Mouse (Mus musculus) NIH3T3 (cell line): ENCODE results near the gene C1qtnf12.

ENCODE experiments used
- DNase-seq: peaks from one replicate; pipeline ENCODE4 v3.0.0-alpha.2; 2012; ENCODE audit warnings: low read depth

The C1qtnf12 gene

GRCm38 (mm10) chr4:155962167-155962971 is at the start of gene C1qtnf12:
Gene C1qtnf12, plus strand, starts transcription at chr4:155962318.
- DNase-seq: no peak

GRCm38 (mm10) chr4:155932031-155932430 is 30.1 kb upstream of the C1qtnf12 start:
- no peak for DNase-seq

DNA sequence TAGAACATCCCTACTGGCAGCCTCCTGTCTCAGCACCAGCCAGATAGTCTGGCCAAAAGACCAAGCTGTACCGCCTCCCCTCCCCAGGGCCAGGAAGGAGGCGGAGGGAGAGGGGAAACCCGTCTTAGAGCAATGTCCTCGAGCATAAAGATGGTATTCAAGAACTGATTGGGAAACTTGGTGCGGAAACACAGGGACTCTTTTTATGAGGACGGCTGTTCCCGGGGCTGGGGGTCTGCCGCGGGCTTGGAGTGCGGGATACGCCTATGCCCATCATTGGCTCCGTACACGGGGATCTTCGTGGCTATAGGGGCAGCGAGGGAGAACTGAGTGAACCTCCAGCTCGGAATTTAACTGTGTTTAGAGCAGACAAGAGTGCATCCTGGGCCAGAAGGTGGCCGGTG is 19.1 kb upstream of the C1qtnf12 start:
- peak; percentile 58 for DNase-seq

DNA sequence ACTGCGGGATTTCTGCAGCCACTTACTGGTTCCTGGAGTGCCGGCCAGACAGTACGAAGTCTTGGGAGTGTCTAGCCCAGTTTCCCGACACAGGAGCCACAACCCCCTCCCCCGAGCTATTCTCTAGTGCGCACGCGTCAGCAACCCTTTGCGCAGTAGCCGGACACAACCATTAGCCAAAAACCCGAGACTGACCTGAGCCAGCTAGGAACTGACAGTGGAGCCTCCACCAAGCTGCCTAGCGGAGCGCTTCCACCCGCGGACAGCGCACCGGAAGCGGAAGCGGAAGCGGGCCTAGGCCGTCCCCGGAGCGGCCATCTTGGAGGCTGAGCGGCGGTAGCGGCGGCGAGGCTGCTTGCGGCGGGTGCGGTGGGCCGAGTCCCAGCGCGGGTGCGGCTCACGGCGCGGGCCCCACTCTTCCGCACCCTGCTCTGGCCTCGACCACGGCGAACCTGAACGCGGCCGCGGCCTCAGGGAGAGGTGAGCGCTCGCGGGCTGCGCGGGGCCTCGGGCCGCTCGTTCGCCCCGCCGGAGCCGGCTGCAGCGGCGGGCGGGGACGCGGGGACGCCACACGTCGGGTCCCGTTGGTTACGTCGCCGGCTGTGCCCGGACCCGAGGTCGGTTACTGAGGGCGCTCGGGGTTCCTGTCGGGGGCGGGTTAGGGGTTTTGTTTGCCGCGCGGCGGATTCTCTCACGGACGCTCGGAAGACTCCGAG is 18.4 kb upstream of the C1qtnf12 start, which contains the start of gene Ube2j2:
Gene Ube2j2 (plus strand): TSS at position 298 of the 716 bp plus-strand sequence.
- peak; percentile 96 for DNase-seq

DNA sequence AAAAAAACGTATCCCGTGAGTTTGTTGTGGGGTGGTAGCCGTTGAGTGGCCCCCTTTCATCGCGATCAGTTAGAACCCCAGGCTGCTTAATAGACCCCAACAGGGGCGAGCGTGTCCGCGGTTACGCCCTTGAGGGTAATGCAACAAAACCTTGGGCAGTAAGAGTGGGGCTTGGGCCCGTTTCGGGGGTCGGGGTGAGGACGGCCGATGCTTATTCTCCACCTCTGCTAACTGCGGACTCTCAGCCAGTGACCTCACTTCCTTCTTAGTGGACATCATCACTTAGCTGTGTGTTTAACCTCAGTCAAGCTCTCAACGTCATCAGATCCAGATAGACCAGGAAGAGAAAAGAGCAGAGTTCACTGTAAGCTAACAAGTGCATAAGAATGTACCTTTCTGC is 17.8 kb upstream of the C1qtnf12 start:
- no peak for DNase-seq

DNA sequence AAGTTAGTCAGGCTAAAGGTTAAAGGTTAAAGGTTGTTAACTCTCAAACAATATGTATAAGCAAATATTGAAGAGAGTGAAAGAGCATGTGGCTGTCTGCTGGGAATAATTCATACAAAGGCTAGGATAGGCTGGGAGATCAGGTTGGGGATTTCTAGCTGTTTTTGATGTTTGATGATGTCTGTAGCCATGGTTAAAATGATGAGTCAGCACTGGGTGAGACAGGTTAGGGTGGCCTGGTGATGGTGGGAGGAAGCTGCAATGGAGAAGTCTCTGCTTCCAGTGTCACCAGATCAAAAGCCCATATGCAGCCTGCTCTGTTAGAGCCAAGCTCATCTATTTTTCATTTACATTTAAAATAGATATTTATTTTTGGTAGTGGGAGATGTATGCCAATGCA is 15.0 kb upstream of the C1qtnf12 start:
- DNase-seq: no peak

DNA sequence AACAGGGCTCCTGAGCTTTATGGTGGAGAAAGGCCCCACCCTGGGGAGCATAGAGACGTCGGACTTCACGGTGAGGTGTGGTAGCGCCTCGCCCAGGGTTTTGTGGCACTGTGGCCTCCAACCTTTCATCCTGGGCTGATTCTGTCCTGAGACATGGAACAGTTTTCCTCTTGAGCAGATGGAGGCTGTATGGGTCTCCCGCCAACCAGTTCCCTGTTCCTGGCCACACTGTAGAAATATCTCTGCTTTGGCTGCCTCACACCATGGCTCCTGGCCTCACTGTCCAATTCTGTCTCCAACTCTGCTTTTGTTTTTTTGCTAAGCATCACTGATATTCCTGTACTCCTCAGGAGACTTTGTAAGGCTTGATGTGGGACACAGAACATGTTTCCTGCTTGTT is 6.6 kb upstream of the C1qtnf12 start:
- no peak for DNase-seq

DNA sequence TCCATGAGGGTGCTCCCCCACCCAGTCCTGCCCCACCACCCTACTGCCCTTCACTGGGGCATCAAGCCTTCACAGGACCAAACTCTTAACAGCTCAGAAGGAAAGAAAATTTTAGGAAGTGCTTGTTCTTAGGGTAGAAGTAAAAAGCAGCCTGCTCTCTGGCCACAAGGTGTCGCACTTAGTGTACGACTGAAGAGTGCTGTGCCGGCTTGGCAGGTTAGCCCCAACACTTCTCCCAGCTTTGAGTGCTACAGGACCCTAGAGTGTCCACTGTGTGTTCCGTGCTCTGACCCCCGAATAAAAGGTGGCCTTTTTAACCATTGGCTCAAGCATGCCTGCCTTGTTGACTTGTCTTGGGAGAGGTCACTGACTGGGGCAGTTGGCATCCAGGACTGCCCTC is 2.8 kb upstream of the C1qtnf12 start:
- peak; percentile 86 for DNase-seq

- DNase-seq: no peak
Observed at GRCm38 (mm10) chr4:155963106-155963505, 988 bp downstream of the C1qtnf12 start.

- no peak for DNase-seq
Observed at GRCm38 (mm10) chr4:155964396-155964795, 2.3 kb downstream of the C1qtnf12 start.

DNA sequence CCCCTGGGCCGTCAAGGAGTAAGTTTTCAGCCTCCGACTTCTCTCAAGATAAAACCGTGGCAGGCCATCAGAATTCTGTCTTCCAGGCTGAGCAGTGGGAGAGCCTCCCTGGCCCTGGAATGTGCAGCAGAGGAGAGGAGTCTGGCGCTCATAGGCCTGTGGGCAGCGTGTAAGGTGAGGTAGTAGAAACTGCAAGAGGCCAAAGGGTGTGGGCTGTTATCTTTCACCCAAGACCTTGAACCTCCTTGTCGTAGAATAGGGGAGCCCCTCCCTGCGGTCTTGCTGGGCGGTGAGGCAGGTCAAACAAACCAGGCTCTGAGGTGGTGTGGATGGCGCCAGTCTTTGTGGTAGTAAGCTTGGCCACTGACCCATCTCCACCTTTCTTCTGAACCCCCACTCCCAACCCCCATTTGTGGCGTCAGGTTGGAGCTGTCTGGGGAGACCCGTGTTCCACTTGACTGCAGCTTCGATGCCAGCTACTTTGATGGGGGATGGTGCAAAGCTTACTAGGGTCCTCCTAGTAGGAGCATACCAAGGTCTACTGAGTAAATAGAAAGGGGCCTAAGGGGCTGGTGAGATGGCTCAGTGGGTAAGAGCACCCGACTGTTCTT is 7.0 kb downstream of the C1qtnf12 start:
- no peak for DNase-seq

- DNase-seq: no peak
Observed at GRCm38 (mm10) chr4:155970286-155970685, 8.2 kb downstream of the C1qtnf12 start.

DNA sequence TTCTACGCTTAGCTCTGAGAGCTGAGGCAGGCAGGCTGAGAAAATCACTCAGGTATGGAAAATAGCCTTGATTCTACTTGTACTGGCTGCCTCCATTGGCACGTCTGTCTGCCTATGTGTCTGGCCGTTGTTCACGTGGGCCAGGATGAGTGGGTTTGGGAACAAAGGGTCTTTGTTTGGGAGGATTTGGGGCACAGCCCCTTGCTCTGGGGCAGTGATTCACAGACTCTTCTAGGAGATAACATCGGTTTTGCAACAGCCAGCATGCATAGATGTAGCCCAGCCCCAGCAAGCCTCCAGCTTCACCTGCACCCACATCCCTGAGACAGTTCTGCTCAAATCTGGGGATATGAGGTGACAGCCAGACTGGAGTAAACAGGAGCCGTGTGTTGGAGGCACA is 10.5 kb downstream of the C1qtnf12 start:
- DNase-seq: no peak

- no peak for DNase-seq
Observed at GRCm38 (mm10) chr4:155973239-155973638, 11.1 kb downstream of the C1qtnf12 start.

DNA sequence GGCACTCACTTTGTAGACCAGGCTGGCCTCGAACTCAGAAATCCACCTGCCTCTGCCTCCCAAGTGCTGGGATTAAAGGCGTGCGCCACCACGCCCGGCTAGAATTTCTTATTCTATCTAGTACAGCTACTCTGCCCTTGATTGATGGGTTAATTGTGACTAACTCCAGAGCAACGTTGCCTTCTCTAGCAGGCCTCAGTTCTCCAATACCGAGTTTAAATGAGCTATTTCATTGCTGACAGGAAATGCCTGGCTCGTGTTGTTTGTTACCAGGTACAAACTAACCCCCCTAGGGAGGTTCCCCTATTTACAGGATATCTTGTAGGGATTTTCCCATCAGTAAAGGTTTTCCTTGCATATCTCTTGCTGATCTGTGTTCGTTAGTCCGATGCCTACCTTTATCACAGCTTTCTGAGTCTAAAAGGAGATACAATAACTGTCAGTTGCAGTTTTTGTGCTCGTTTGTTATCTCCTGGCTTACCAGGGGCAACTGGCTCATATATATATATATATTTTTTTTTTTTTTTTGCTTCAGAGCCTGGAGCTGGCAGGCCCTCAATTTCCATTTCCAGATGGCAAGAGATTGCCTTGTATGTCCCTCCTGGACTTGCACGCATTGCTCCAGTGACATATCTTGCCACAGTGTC is 19.4 kb downstream of the C1qtnf12 start:
- no peak for DNase-seq

DNA sequence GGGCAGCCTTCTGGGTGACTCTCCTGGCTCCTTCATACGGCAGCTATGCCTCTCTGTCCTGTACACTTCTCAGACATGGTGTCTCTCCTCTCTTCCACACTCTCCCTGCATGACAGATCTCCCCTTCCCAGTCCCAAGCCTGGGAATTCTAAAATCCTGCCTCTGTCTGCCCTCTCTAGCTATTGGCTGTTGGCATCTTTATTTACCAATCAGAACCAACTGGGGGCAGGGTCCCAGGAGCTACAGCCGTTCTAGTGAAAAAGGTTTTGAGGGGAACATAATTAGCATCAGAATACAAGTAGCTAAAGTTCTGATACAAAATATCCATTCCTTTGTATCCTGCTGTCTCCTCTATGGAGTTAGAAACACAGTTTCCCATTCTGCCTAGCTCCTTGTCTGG is 21.7 kb downstream of the C1qtnf12 start:
- no peak for DNase-seq

DNA sequence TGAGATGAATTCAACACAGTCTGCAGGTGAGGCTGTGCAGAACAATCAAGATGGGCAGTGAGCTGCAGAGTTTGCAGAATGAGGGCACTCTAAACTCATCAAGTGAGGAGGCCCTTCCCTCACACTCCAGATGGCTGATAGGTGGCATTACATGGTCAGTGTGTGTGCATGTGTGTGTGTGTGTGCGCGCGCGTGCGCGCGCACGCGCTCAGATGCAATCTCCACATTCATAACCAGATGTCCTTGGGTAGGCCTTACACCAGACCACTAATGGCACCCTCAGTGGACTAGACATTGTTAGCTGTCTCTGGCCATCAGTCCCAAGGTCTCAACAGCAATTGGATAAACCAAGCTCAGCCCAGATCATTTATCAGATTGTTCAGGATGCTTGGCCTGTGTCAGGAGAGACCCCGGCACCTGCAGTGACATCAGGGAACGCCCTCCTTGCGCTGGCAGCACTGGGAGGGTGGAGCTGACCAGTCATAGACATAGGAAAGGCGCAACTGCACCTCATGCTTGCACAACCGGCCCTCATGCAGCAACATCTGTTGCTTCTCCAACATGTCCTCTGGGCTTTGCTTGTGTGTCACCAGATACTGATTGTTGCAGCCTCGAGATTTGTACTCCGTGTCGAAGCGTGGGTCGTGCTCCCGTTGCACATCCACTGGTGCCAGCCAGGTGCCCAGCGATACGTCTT is 29.2 kb downstream of the C1qtnf12 start:
- peak; percentile 21 for DNase-seq

DNA sequence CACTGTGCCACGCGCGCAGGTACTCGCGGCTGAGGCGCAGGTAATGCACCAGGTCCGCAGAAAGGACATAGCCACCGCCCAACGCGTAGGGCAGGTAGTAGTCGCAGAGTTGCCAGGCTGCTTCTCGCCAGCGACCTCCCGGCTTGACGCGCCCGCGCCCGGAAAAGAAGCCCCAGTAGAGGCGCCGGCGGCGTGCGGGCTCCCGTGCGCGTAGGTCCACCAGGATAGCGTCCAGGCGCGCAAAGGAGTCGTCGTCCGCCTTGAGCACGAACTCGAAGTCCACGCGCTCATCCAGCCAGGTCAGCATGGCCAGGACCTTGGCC is 29.8 kb downstream of the C1qtnf12 start:
- DNase-seq: no peak

GRCm38 (mm10) chr4:155992241-155992905 is 30.3 kb downstream of the C1qtnf12 start, which contains the start of the genes B3galt6 and Sdf4:
Gene B3galt6, minus strand, starts transcription at chr4:155992649.
Gene Sdf4, plus strand, starts transcription at chr4:155992872.
- DNase-seq: peak; percentile 92

- DNase-seq: peak; percentile 93
Observed at GRCm38 (mm10) chr4:155992906-155993547, 30.9 kb downstream of the C1qtnf12 start.

DNA sequence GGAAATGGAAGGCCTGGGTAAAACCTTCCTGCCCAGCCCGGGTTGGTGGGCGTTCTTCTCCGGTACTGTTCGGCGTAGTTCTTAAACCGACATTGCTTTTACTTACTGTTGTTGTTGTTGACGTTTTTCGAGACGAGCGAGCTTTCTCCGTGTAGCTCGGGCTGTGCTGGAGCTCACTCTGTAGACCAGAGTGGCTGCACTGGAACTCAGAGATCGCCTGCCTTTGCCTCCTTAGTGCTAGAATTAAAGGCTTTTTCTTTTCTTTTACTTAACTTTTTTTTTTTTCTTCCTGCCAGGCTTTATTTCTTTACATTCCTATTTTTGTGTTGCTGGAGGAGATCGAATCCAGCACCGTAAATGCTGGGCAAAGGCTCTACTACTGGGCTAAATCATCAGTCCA is 31.5 kb downstream of the C1qtnf12 start:
- DNase-seq: no peak
